9 mouse cellular contexts compared by ENCODE assay signal in genomic region chr10:21881837-21882183, GRCm38 (mm10). TPM values are rescaled to one million over a fixed set of nuclear protein-coding genes. Genes with fewer than 3 reads are reported as not detected.
DNase-seq lines count a peak whose midpoint lies in the region; ATAC-seq and TF ChIP-seq lines count a peak whose summit lies in the region.
"Had no signal": no experiment of that assay in that cellular context is flagged by ENCODE, and none has a peak within 500 bp of the region (broad histone marks: within the 10 kb centered on the region; RNA-seq: fewer than 3 reads in every experiment).

No protein-coding gene starts in this region.

- H3K36me3 ChIP-seq in kidney, adult 2 months (ENCODE audit: control insufficient read depth, insufficient read depth, low read length): no peaks in the 10 kb centered on the region
- H3K36me3 ChIP-seq in hindbrain, embryonic 15.5 days: no peaks in the 10 kb centered on the region
- no peaks in the 10 kb centered on the region for H3K36me3 ChIP-seq in midbrain, embryonic 14.5 days (ENCODE audit: control insufficient read depth, insufficient read depth, low read length)

- peak overlapping the region; percentile 38 for H3K4me3 ChIP-seq in kidney, adult 2 months (ENCODE audit: insufficient read depth, low read depth, low read length)
- H3K4me3 ChIP-seq in bone marrow macrophage, adult 2 months (ENCODE audit: insufficient read depth, low read length): peak overlapping the region; percentile 26
- H3K4me3 ChIP-seq in hindbrain, embryonic 15.5 days: peak overlapping the region; percentile 57
- peak overlapping the region; percentile 53 for H3K4me3 ChIP-seq in midbrain, embryonic 14.5 days (replicated peaks; ENCODE audit: low read depth, low read length)
- H3K4me3 ChIP-seq: erythroblast, embryonic 14.5 days had no signal

- peak overlapping the region; percentile 67 for H3K9ac ChIP-seq in hindbrain, embryonic 15.5 days
- H3K9ac ChIP-seq in midbrain, embryonic 14.5 days (replicated peaks; ENCODE audit: low read length): peak overlapping the region; percentile 71

- 46% methylated on average over 4 of the region's 4 CpGs for WGBS in kidney, adult 2 months
- 22% methylated on average over 4 of the region's 4 CpGs for WGBS in hindbrain, embryonic 15.5 days
- 15% methylated on average over 4 of the region's 4 CpGs for WGBS in midbrain, embryonic 14.5 days

- H3K9me3 ChIP-seq in hindbrain, embryonic 15.5 days: no peaks in the 10 kb centered on the region
- no peaks in the 10 kb centered on the region for H3K9me3 ChIP-seq in midbrain, embryonic 14.5 days (ENCODE audit: control insufficient read depth, low read length)

- ATAC-seq in hindbrain, embryonic 15.5 days (ENCODE audit: low FRiP score, low read depth): no peak; the same call in 1 of the 2 replicates
- ATAC-seq in midbrain, embryonic 14.5 days (ENCODE audit: low FRiP score, low TSS enrichment): no peak
- no peak for ATAC-seq in granulocyte monocyte progenitor cell, adult 5-6 weeks (replicated peaks; ENCODE audit: poor library complexity, severe bottlenecking)

- H3K27ac ChIP-seq in kidney, adult 2 months (ENCODE audit: insufficient read depth, low read depth, low read length): no peak overlapping the region
- no peak overlapping the region for H3K27ac ChIP-seq in bone marrow macrophage, adult 2 months (ENCODE audit: insufficient read depth, low read depth, low read length)
- H3K27ac ChIP-seq in hindbrain, embryonic 15.5 days (replicated peaks): peak overlapping the region; percentile 95
- peak overlapping the region; percentile 91 for H3K27ac ChIP-seq in midbrain, embryonic 14.5 days (replicated peaks; ENCODE audit: low read depth, low read length)

- no peak for TF ChIP-seq POLR2A in kidney, adult 2 months (IDR thresholded peaks at IDR 0.05; ENCODE audit: low read depth, low read length)
- TF ChIP-seq POLR2A in bone marrow macrophage, adult 2 months (IDR thresholded peaks at IDR 0.05; ENCODE audit: borderline replicate concordance, low read depth, low read length): no peak

- H3K27me3 ChIP-seq in kidney, adult 2 months (replicated peaks; ENCODE audit: control insufficient read depth, insufficient read depth, low read length): no peaks in the 10 kb centered on the region
- H3K27me3 ChIP-seq in hindbrain, embryonic 15.5 days: no peaks in the 10 kb centered on the region
- H3K27me3 ChIP-seq in midbrain, embryonic 14.5 days (ENCODE audit: control insufficient read depth, insufficient read depth, low read length): no peaks in the 10 kb centered on the region

- H3K4me1 ChIP-seq in kidney, adult 2 months (ENCODE audit: control insufficient read depth, insufficient read depth, low read length): no peaks in the 10 kb centered on the region
- peaks cover 4% of the 10 kb centered on the region for H3K4me1 ChIP-seq in bone marrow macrophage, adult 2 months (ENCODE audit: control insufficient read depth, insufficient read depth, low read length)
- H3K4me1 ChIP-seq in hindbrain, embryonic 15.5 days (replicated peaks): peaks cover 26% of the 10 kb centered on the region
- peaks cover 12% of the 10 kb centered on the region; the same call in 1 of the 2 replicates for H3K4me1 ChIP-seq in midbrain, embryonic 14.5 days (ENCODE audit: control insufficient read depth, insufficient read depth, low read length)

- peak overlapping the region; percentile 58 for H3K4me2 ChIP-seq in hindbrain, embryonic 15.5 days
- H3K4me2 ChIP-seq in midbrain, embryonic 14.5 days (ENCODE audit: low read length): peak overlapping the region; percentile 67

- TF ChIP-seq CTCF in kidney, adult 2 months (conservative IDR thresholded peaks at IDR 0.05; ENCODE audit: insufficient read depth, insufficient read length, low read depth, low read length): no peak
- no peak for TF ChIP-seq CTCF in bone marrow macrophage, adult 2 months (IDR thresholded peaks at IDR 0.05; ENCODE audit: low read depth, low read length)

- no peak for DNase-seq in kidney, adult 2 months
- DNase-seq in kidney, postnatal 4 days: no peak
- no peak for DNase-seq in midbrain, embryonic 14.5 days
- no peak for DNase-seq in adrenal gland, adult 2 months
- DNase-seq in right cerebral cortex, postnatal 36 days (ENCODE audit: low spot score in 2 of 2): no peak

RNA-seq across cellular contexts. Expression of gene Sgk1, which starts 0.2 kb away (rescaled TPM):
- 73.3 and 76.5 TPM in 2 replicates for polyA plus RNA-seq in kidney, adult 2 months (2012; rRNA removed)
- polyA plus RNA-seq in bone marrow macrophage, adult 2 months (2012; ENCODE audit: insufficient read depth, insufficient read length, missing spikeins): 80.9 and 82.6 TPM in 2 replicates
- 36.6 and 41.5 TPM in 2 replicates for polyA plus RNA-seq in hindbrain, embryonic 15.5 days (2015; fragmentation: Nextera tagmentation; extraction: Ambion mirVana)
- polyA plus RNA-seq in midbrain, embryonic 14.5 days (2014; fragmentation: Nextera tagmentation; extraction: Ambion mirVana): 43.7 and 47.9 TPM in 2 replicates
- 1.2 and 8.2 TPM in 2 replicates for total RNA-seq in granulocyte monocyte progenitor cell, adult 5-6 weeks (2014; fragmentation: Nextera tagmentation)
- total RNA-seq in granulocyte monocyte progenitor cell, adult 5-6 weeks (2017): 8.5 and 12.6 TPM in 2 replicates
- 100 to 1,000 TPM; 103 to 154 TPM for total RNA-seq in adrenal gland, adult 2 months (2021)
- 17.3 and 25.4 TPM in 2 replicates for polyA plus RNA-seq in adrenal gland, adult 2 months (2012; rRNA removed)

Comparison
In these comparisons a context has a peak if more than half of its experiments do, and no peak if none do; other contexts are left out.
1. H3K27ac ChIP-seq: peak in hindbrain, embryonic 15.5 days (single experiment) and midbrain, embryonic 14.5 days (single experiment); none in kidney, adult 2 months (single experiment) and bone marrow macrophage, adult 2 months (single experiment).
2. Peak in every context shown above with its lines, with median percentiles within 50 percentile points of each other: H3K4me3 ChIP-seq.